Mouse (Mus musculus): Measurements from ENCODE around the gene Rdh5. TPM values are rescaled to one million over a fixed set of nuclear protein-coding genes. Genes with fewer than 3 reads are reported as not detected.

Rdh5 gene
- polyA plus RNA-seq (2015; fragmentation: Nextera tagmentation; extraction: Ambion mirVana): 20.8 and 21.9 TPM in 2 replicates

GRCm38 (mm10) chr10:128922822-128923012 is at the start of gene Rdh5:
Rdh5 (minus strand) TSS chr10:128922888.
- Histone ChIP-seq H3K9ac (ENCODE audit: low read depth, low read length) (peak within 1 kb of the TSS; percentile 84), H3K4me3 (ENCODE audit: low read depth, low read length) (peak within 1 kb of the TSS; percentile 91), H3K9me3 (replicated peaks; ENCODE audit: control insufficient read depth, low read length) (no peaks in the 10 kb centered on the region), H3K27me3 (ENCODE audit: control insufficient read depth, insufficient read depth, low read depth, low read length) (no peaks in the 10 kb centered on the region; the same call in 1 of the 2 replicates), H3K27ac (ENCODE audit: low read length) (peak within 1 kb of the TSS; percentile 88), H3K4me1 (ENCODE audit: control insufficient read depth, low read depth, low read length) (peaks cover 20% of the 10 kb centered on the region), H3K4me2 (ENCODE audit: low read depth, low read length) (peak within 1 kb of the TSS; percentile 90), H3K36me3 (ENCODE audit: control insufficient read depth, insufficient read depth) (no peaks in the 10 kb centered on the region)
- 19% methylated on average over 1 of the region's 1 CpGs for WGBS (ENCODE audit: insufficient replicate concordance)
- ATAC-seq (ENCODE audit: low read depth): no peak

GRCm38 (mm10) chr10:128970740-128971250 is 48.1 kb upstream of the Rdh5 start:
- Histone ChIP-seq H3K9ac (ENCODE audit: low read depth, low read length) (no peak overlapping the region), H3K4me3 (ENCODE audit: low read depth, low read length) (no peak overlapping the region), H3K27me3 (ENCODE audit: control insufficient read depth, insufficient read depth, low read depth, low read length) (peaks cover 6% of the 10 kb centered on the region; the same call in 1 of the 2 replicates), H3K9me3 (replicated peaks; ENCODE audit: control insufficient read depth, low read length) (no peaks in the 10 kb centered on the region), H3K4me1 (ENCODE audit: control insufficient read depth, low read depth, low read length) (no peaks in the 10 kb centered on the region), H3K4me2 (ENCODE audit: low read depth, low read length) (no peak overlapping the region), H3K27ac (ENCODE audit: low read length) (no peak overlapping the region), H3K36me3 (ENCODE audit: control insufficient read depth, insufficient read depth) (no peaks in the 10 kb centered on the region)
- ATAC-seq (ENCODE audit: low read depth): no peak
- 20% methylated on average over 1 of the region's 1 CpGs for WGBS (ENCODE audit: insufficient replicate concordance)

- no peak overlapping the region for H3K4me2 ChIP-seq (ENCODE audit: low read depth, low read length)
- WGBS (ENCODE audit: insufficient replicate concordance): 47% methylated on average over 1 of the region's 1 CpGs
- H3K36me3 ChIP-seq (ENCODE audit: control insufficient read depth, insufficient read depth): no peaks in the 10 kb centered on the region
- H3K27me3 ChIP-seq (ENCODE audit: control insufficient read depth, insufficient read depth, low read depth, low read length): peaks cover 6% of the 10 kb centered on the region; the same call in 1 of the 2 replicates
- no peak overlapping the region for H3K27ac ChIP-seq (ENCODE audit: low read length)
- no peak overlapping the region for H3K4me3 ChIP-seq (ENCODE audit: low read depth, low read length)
- no peaks in the 10 kb centered on the region for H3K4me1 ChIP-seq (ENCODE audit: control insufficient read depth, low read depth, low read length)
- ATAC-seq (ENCODE audit: low read depth): no peak
- no peaks in the 10 kb centered on the region for H3K9me3 ChIP-seq (replicated peaks; ENCODE audit: control insufficient read depth, low read length)
- H3K9ac ChIP-seq (ENCODE audit: low read depth, low read length): no peak overlapping the region
Measured at GRCm38 (mm10) chr10:128968341-128968749, 45.7 kb upstream of the Rdh5 start.

GRCm38 (mm10) chr10:128965871-128966270 is 43.2 kb upstream of the Rdh5 start:
- H3K27ac ChIP-seq (ENCODE audit: low read length): no peak overlapping the region
- 50% methylated on average over 6 of the region's 6 CpGs for WGBS (ENCODE audit: insufficient replicate concordance)
- H3K4me3 ChIP-seq (ENCODE audit: low read depth, low read length): no peak overlapping the region
- H3K9me3 ChIP-seq (replicated peaks; ENCODE audit: control insufficient read depth, low read length): no peaks in the 10 kb centered on the region
- H3K9ac ChIP-seq (ENCODE audit: low read depth, low read length): no peak overlapping the region
- H3K4me2 ChIP-seq (ENCODE audit: low read depth, low read length): no peak overlapping the region
- no peaks in the 10 kb centered on the region for H3K36me3 ChIP-seq (ENCODE audit: control insufficient read depth, insufficient read depth)
- H3K27me3 ChIP-seq (ENCODE audit: control insufficient read depth, insufficient read depth, low read depth, low read length): peaks cover 9% of the 10 kb centered on the region
- no peaks in the 10 kb centered on the region for H3K4me1 ChIP-seq (ENCODE audit: control insufficient read depth, low read depth, low read length)
- no peak for ATAC-seq (ENCODE audit: low read depth)

GRCm38 (mm10) chr10:128964961-128965360 is 42.3 kb upstream of the Rdh5 start:
- WGBS (ENCODE audit: insufficient replicate concordance): 44% methylated on average over 2 of the region's 2 CpGs
- no peak overlapping the region for H3K27ac ChIP-seq (ENCODE audit: low read length)
- no peak overlapping the region for H3K4me3 ChIP-seq (ENCODE audit: low read depth, low read length)
- peak; percentile 94 for ATAC-seq (ENCODE audit: low read depth)
- no peaks in the 10 kb centered on the region for H3K9me3 ChIP-seq (replicated peaks; ENCODE audit: control insufficient read depth, low read length)
- no peaks in the 10 kb centered on the region for H3K36me3 ChIP-seq (ENCODE audit: control insufficient read depth, insufficient read depth)
- no peak overlapping the region for H3K9ac ChIP-seq (ENCODE audit: low read depth, low read length)
- no peak overlapping the region for H3K4me2 ChIP-seq (ENCODE audit: low read depth, low read length)
- H3K4me1 ChIP-seq (ENCODE audit: control insufficient read depth, low read depth, low read length): no peaks in the 10 kb centered on the region
- peaks cover 12% of the 10 kb centered on the region for H3K27me3 ChIP-seq (ENCODE audit: control insufficient read depth, insufficient read depth, low read depth, low read length)

- 50% methylated on average over 12 of the region's 12 CpGs for WGBS (ENCODE audit: insufficient replicate concordance)
- Histone ChIP-seq H3K36me3 (ENCODE audit: control insufficient read depth, insufficient read depth) (no peaks in the 10 kb centered on the region), H3K4me1 (ENCODE audit: control insufficient read depth, low read depth, low read length) (no peaks in the 10 kb centered on the region), H3K9ac (ENCODE audit: low read depth, low read length) (no peak within 1 kb of the TSS), H3K27me3 (ENCODE audit: control insufficient read depth, insufficient read depth, low read depth, low read length) (peaks cover 36% of the 10 kb centered on the region), H3K9me3 (replicated peaks; ENCODE audit: control insufficient read depth, low read length) (no peaks in the 10 kb centered on the region), H3K27ac (ENCODE audit: low read length) (no peak within 1 kb of the TSS), H3K4me3 (ENCODE audit: low read depth, low read length) (no peak within 1 kb of the TSS), H3K4me2 (ENCODE audit: low read depth, low read length) (no peak within 1 kb of the TSS)
- no peak for ATAC-seq (ENCODE audit: low read depth)
Measured at GRCm38 (mm10) chr10:128960590-128961584, 38.2 kb upstream of the Rdh5 start, which contains the start of gene Mettl7b. Mettl7b (minus strand) TSS chr10:128960988.

GRCm38 (mm10) chr10:128960142-128960541 is 37.5 kb upstream of the Rdh5 start:
- no peak overlapping the region for H3K4me3 ChIP-seq (ENCODE audit: low read depth, low read length)
- 57% methylated on average over 4 of the region's 4 CpGs for WGBS (ENCODE audit: insufficient replicate concordance)
- no peaks in the 10 kb centered on the region for H3K36me3 ChIP-seq (ENCODE audit: control insufficient read depth, insufficient read depth)
- H3K27me3 ChIP-seq (ENCODE audit: control insufficient read depth, insufficient read depth, low read depth, low read length): peaks cover 38% of the 10 kb centered on the region
- ATAC-seq (ENCODE audit: low read depth): no peak
- H3K27ac ChIP-seq (ENCODE audit: low read length): no peak overlapping the region
- no peaks in the 10 kb centered on the region for H3K4me1 ChIP-seq (ENCODE audit: control insufficient read depth, low read depth, low read length)
- H3K9ac ChIP-seq (ENCODE audit: low read depth, low read length): no peak overlapping the region
- H3K9me3 ChIP-seq (replicated peaks; ENCODE audit: control insufficient read depth, low read length): no peaks in the 10 kb centered on the region
- no peak overlapping the region for H3K4me2 ChIP-seq (ENCODE audit: low read depth, low read length)

GRCm38 (mm10) chr10:128958340-128958739 is 35.7 kb upstream of the Rdh5 start:
- Histone ChIP-seq H3K36me3 (ENCODE audit: control insufficient read depth, insufficient read depth) (no peaks in the 10 kb centered on the region), H3K9ac (ENCODE audit: low read depth, low read length) (no peak overlapping the region), H3K4me3 (ENCODE audit: low read depth, low read length) (no peak overlapping the region), H3K4me2 (ENCODE audit: low read depth, low read length) (no peak overlapping the region), H3K9me3 (replicated peaks; ENCODE audit: control insufficient read depth, low read length) (no peaks in the 10 kb centered on the region), H3K27me3 (ENCODE audit: control insufficient read depth, insufficient read depth, low read depth, low read length) (peaks cover 41% of the 10 kb centered on the region), H3K27ac (ENCODE audit: low read length) (no peak overlapping the region), H3K4me1 (ENCODE audit: control insufficient read depth, low read depth, low read length) (no peaks in the 10 kb centered on the region)
- WGBS (ENCODE audit: insufficient replicate concordance): 65% methylated on average over 10 of the region's 10 CpGs
- ATAC-seq (ENCODE audit: low read depth): no peak

- H3K9me3 ChIP-seq (replicated peaks; ENCODE audit: control insufficient read depth, low read length): no peaks in the 10 kb centered on the region
- no peak overlapping the region for H3K27ac ChIP-seq (ENCODE audit: low read length)
- H3K27me3 ChIP-seq (ENCODE audit: control insufficient read depth, insufficient read depth, low read depth, low read length): peaks cover 19% of the 10 kb centered on the region
- no peaks in the 10 kb centered on the region for H3K36me3 ChIP-seq (ENCODE audit: control insufficient read depth, insufficient read depth)
- no peaks in the 10 kb centered on the region for H3K4me1 ChIP-seq (ENCODE audit: control insufficient read depth, low read depth, low read length)
- no peak overlapping the region for H3K9ac ChIP-seq (ENCODE audit: low read depth, low read length)
- no peak for ATAC-seq (ENCODE audit: low read depth)
- WGBS (ENCODE audit: insufficient replicate concordance): 42% methylated on average over 16 of the region's 16 CpGs
- H3K4me3 ChIP-seq (ENCODE audit: low read depth, low read length): no peak overlapping the region
- H3K4me2 ChIP-seq (ENCODE audit: low read depth, low read length): no peak overlapping the region
Measured at GRCm38 (mm10) chr10:128950208-128950887, 27.7 kb upstream of the Rdh5 start.

All from liver, embryonic 16.5 days (tissue).